Mouse (Mus musculus) C2C12 (cell line): ENCODE measurements around the gene Il2rb.
A peak's percentile ranks its signal among the peaks of the same experiment; 100 is the strongest.

Experiments
- CEBPB ChIP-seq: IDR thresholded peaks from one replicate; pipeline ENCODE4 v1.6.1; 2011; ENCODE audit warnings: low read depth, mild to moderate bottlenecking, control low read depth, moderate library complexity
- CTCF ChIP-seq: IDR thresholded peaks from one replicate; pipeline ENCODE4 v1.5.1; 2011; ENCODE audit not compliant: control insufficient read depth, insufficient read depth, insufficient read length
- MAX ChIP-seq: IDR thresholded peaks from one replicate; pipeline ENCODE4 v1.6.1; 2011; ENCODE audit warnings: mild to moderate bottlenecking, control low read depth
- MYOD1 ChIP-seq: IDR thresholded peaks from one replicate; pipeline ENCODE4 v1.6.1; 2011; ENCODE audit warnings: low read depth; ENCODE audit not compliant: control insufficient read depth, insufficient read length
- USF1 ChIP-seq: IDR thresholded peaks from one replicate; pipeline ENCODE4 v1.6.1; 2011; ENCODE audit warnings: low read depth, mild to moderate bottlenecking, control low read depth, moderate library complexity

DNA sequence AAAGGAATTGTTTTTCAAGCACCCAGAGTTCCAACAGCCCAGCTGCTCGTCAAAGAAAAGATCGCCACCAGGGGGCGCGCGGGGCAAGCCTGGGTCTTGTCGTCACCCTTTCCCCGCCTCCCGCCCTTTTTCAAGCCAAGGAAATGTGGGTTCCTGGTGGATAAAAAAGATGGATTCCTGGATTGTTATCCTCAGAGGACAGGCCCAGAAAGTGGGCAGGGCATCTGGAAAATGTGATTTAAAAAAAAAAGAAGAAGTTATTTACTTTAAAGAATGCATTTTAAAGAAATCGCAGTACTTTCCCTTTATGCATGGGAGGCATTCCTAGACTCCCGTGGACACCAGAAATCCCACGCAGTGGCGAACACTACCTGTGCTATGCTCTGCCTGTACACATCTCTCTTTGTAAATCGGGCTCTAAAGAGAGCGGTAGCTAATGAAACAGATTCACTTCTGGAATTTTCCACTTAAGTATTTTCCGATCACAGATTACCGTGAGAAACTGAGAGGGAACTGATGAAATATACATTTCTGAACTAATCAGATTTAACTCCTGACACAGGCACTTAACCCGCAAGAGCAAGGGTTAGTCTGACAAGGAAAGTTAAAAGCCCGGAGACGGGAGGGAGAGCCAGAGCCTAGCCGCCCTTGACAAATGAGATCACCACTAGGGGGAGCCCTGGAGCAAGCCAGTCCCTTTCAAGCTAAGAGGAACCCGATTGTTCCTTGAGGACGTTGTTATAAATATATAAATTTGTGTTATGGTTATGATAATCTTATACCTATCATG is 47.1 kb downstream of the Il2rb start:
- peak; percentile 87 for TF ChIP-seq CTCF
- TF ChIP-seq CEBPB: no peak
- no peak for TF ChIP-seq USF1
- no peak for TF ChIP-seq MYOD1
- TF ChIP-seq MAX: peak; percentile 49
